Mouse (Mus musculus) lung, embryonic 16.5 days (tissue): ENCODE results near the gene Mcu. TPM values are rescaled to one million over a fixed set of nuclear protein-coding genes. Genes with fewer than 3 reads are reported as not detected.

Source experiments
- ATAC-seq: fragments of 200-750 bp; cut with Nextera tagmentation; 2 replicates; pipeline ENCODE4 v1.8.0; 2017; ENCODE audit warnings: low read depth, mild to moderate bottlenecking, moderate library complexity
- H3K27ac ChIP-seq: fragments of 300-500 bp; sonication (generic); 2 replicates; pipeline ENCODE4 v1.5.1; 2014; ENCODE audit warnings: mild to moderate bottlenecking, control low read depth, low read length
- H3K27me3 ChIP-seq: fragments of 300-500 bp; sonication (generic); 2 replicates; pipeline ENCODE4 v1.6.1; 2014; ENCODE audit warnings: low read depth, low read length, mixed read lengths; ENCODE audit not compliant: control insufficient read depth, insufficient read depth
- H3K36me3 ChIP-seq: fragments of 300-500 bp; sonication (generic); 2 replicates; pipeline ENCODE4 v1.6.1; 2014; ENCODE audit warnings: low read length; ENCODE audit not compliant: control insufficient read depth, insufficient read depth
- H3K4me1 ChIP-seq: fragments of 300-500 bp; sonication (generic); replicated peaks from 2 replicates; pipeline ENCODE4 v1.6.1; 2014; ENCODE audit warnings: low read length, mixed read lengths; ENCODE audit not compliant: control insufficient read depth, insufficient read depth
- H3K4me2 ChIP-seq: fragments of 300-500 bp; sonication (generic); 2 replicates; pipeline ENCODE4 v1.6.1; 2014; ENCODE audit warnings: low read depth, low read length, control low read depth
- H3K4me3 ChIP-seq: fragments of 300-500 bp; sonication (generic); 2 replicates; pipeline ENCODE4 v1.5.1; 2014; ENCODE audit warnings: mild to moderate bottlenecking, low read length, control low read depth
- H3K9ac ChIP-seq: fragments of 300-500 bp; sonication (generic); 2 replicates; pipeline ENCODE4 v1.6.1; 2014; ENCODE audit warnings: low read length, control low read depth
- H3K9me3 ChIP-seq: fragments of 300-500 bp; sonication (generic); 2 replicates; pipeline ENCODE4 v1.6.1; 2016; ENCODE audit warnings: low read length; ENCODE audit not compliant: control insufficient read depth
- WGBS: fragments of 180-500 bp; shearing (Covaris S2); extraction: QIAGEN DNeasy Blood & Tissue Kit; methylation state at CpG from one replicate; pipeline ENCODE4 v1.1.7; 2014; 5-methylcytosine and 5-hydroxymethylcytosine counted together
- polyA plus RNA-seq: library from polyadenylated mRNA; unstranded; fragments of >200 nt; fragmentation: Nextera tagmentation; extraction: Ambion mirVana; gene quantifications from 2 replicates; pipeline ENCODE4 v1.2.1, GENCODE M21; 2015

Gene Mcu
- polyA plus RNA-seq, 1 experiment from 2014 or later, result 33.3 TPM

GRCm38 (mm10) chr10:59454631-59455030, 161.9 kb downstream of the Mcu start:
- no peak overlapping the region for H3K4me3 ChIP-seq
- no peaks in the 10 kb centered on the region for H3K9me3 ChIP-seq
- H3K27me3 ChIP-seq, result no peaks in the 10 kb centered on the region
- 96% methylated on average over 15 of the region's 15 CpGs for WGBS
- ATAC-seq, result no peak
- no peak overlapping the region for H3K27ac ChIP-seq
- H3K36me3 ChIP-seq, result peaks cover 3% of the 10 kb centered on the region
- no peaks in the 10 kb centered on the region; the same call in 1 of the 2 replicates for H3K4me1 ChIP-seq
- H3K4me2 ChIP-seq, result no peak overlapping the region
- H3K9ac ChIP-seq, result no peak overlapping the region

DNA sequence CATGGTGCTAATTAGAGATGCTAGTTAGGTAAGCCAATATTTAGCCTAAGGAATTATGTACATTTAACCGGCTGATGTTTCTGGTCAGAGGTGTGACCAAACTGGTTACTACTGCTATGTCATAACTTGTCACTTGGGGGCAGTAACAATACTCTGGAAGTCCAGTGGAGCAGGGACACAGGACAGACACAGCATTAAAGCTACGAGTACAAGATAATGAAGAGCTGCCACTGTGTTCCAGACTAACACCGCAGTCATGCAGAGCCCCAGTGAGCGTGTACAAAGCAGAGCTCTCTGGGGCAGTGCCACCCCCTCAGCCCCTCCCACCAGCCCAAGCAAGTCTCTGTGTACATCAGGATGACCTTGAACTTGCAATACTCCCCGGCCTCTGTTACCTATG, 164.7 kb downstream of the Mcu start:
- Histone ChIP-seq H3K27me3 (no peaks in the 10 kb centered on the region), H3K27ac (no peak overlapping the region), H3K36me3 (peaks cover 6% of the 10 kb centered on the region), H3K4me3 (no peak overlapping the region), H3K9me3 (no peaks in the 10 kb centered on the region), H3K4me2 (no peak overlapping the region), H3K9ac (no peak overlapping the region), H3K4me1 (no peaks in the 10 kb centered on the region; the same call in 1 of the 2 replicates)
- ATAC-seq, result peak; percentile 79
- 40% methylated on average over 5 of the region's 5 CpGs for WGBS

DNA sequence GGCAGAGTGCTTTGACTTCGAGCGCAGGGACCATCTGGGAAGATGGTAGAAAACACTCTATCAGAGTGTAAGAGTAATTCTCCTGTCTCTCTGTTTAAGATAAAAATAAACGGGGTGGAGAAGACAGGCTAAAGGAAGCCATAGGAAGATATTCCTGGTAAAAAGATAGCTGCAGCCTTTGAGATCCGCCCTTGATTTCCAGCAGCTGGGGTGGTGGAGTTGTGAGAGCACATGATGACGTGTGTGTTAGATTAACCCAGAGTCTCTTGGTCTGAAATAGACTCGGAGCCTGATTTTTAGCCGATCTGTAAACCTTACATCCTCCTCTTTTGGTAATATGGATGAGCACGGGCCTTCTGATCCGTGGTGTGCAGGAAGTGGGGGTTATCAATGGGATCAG, 168.9 kb downstream of the Mcu start:
- peaks cover 14% of the 10 kb centered on the region for H3K4me1 ChIP-seq
- peaks cover 3% of the 10 kb centered on the region; the same call in 1 of the 2 replicates for H3K36me3 ChIP-seq
- H3K27me3 ChIP-seq, result no peaks in the 10 kb centered on the region
- no peak overlapping the region for H3K4me2 ChIP-seq
- no peak overlapping the region for H3K9ac ChIP-seq
- H3K27ac ChIP-seq, result peak overlapping the region; percentile 61
- H3K4me3 ChIP-seq, result no peak overlapping the region
- H3K9me3 ChIP-seq, result no peaks in the 10 kb centered on the region
- WGBS, result 50% methylated on average over 9 of the region's 9 CpGs
- ATAC-seq, result no peak

- Histone ChIP-seq H3K4me1 (peaks cover 14% of the 10 kb centered on the region), H3K27ac (peak overlapping the region; percentile 61), H3K4me2 (no peak overlapping the region), H3K9me3 (no peaks in the 10 kb centered on the region), H3K36me3 (peaks cover 3% of the 10 kb centered on the region; the same call in 1 of the 2 replicates), H3K4me3 (no peak overlapping the region), H3K27me3 (no peaks in the 10 kb centered on the region), H3K9ac (no peak overlapping the region)
- ATAC-seq, result peak; percentile 51
- 66% methylated on average over 10 of the region's 10 CpGs for WGBS
Observed at GRCm38 (mm10) chr10:59446911-59447437, 169.5 kb downstream of the Mcu start.

GRCm38 (mm10) chr10:59444635-59445034, 171.9 kb downstream of the Mcu start:
- no peaks in the 10 kb centered on the region for H3K27me3 ChIP-seq
- ATAC-seq, result no peak
- H3K4me2 ChIP-seq, result no peak overlapping the region
- H3K36me3 ChIP-seq, result peaks cover 3% of the 10 kb centered on the region; the same call in 1 of the 2 replicates
- H3K4me3 ChIP-seq, result no peak overlapping the region
- H3K4me1 ChIP-seq, result peaks cover 23% of the 10 kb centered on the region
- H3K27ac ChIP-seq, result no peak overlapping the region
- no peak overlapping the region for H3K9ac ChIP-seq
- 38% methylated on average over 8 of the region's 8 CpGs for WGBS
- no peaks in the 10 kb centered on the region for H3K9me3 ChIP-seq

DNA sequence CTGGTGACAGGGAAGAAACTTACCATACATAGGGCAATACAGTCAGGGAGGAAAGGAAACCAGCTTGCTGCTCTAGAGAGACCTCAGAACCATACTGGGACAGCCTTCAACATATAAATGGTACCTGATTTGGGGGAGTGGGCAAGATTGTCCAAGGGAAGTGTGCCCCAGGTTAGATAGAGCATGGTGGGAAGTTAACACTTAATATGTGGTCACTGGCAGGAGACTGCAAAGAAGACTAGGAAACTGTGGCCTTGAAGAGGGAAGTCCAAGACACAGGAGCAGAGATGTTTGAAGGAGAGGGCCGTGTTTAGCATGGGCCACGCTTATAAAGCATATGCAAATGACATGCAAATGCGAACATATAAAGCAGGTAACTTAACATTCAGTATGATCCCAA, 172.4 kb downstream of the Mcu start:
- Histone ChIP-seq H3K4me1 (peaks cover 27% of the 10 kb centered on the region), H3K27ac (0 out of 2 replicates have a peak overlapping the region, but pooled peaks have one; percentile 32), H3K9me3 (no peaks in the 10 kb centered on the region), H3K4me2 (no peak overlapping the region), H3K36me3 (no peaks in the 10 kb centered on the region), H3K27me3 (no peaks in the 10 kb centered on the region), H3K9ac (no peak overlapping the region), H3K4me3 (no peak overlapping the region)
- 76% methylated on average over 3 of the region's 3 CpGs for WGBS
- ATAC-seq, result no peak

GRCm38 (mm10) chr10:59443212-59443611, 173.3 kb downstream of the Mcu start:
- H3K27me3 ChIP-seq, result no peaks in the 10 kb centered on the region

GRCm38 (mm10) chr10:59441735-59442134, 174.8 kb downstream of the Mcu start, which contains the start of gene Oit3:
TSS of gene Oit3 (minus strand) at chr10:59441778.
- ATAC-seq, result no peak
- Histone ChIP-seq H3K4me3 (no peak within 1 kb of the TSS), H3K9me3 (no peaks in the 10 kb centered on the region), H3K4me1 (peaks cover 28% of the 10 kb centered on the region), H3K4me2 (no peak within 1 kb of the TSS), H3K27ac (peak within 1 kb of the TSS; percentile 8; the same call in 1 of the 2 replicates), H3K36me3 (no peaks in the 10 kb centered on the region), H3K27me3 (no peaks in the 10 kb centered on the region), H3K9ac (0 out of 2 replicates have a peak within 1 kb of the TSS, but pooled peaks have one; percentile 14)
- 67% methylated on average over 11 of the region's 11 CpGs for WGBS

More at GRCm38 (mm10) chr10:59443212-59443611, 173.3 kb downstream of the Mcu start:
- Histone ChIP-seq H3K9me3 (no peaks in the 10 kb centered on the region), H3K9ac (no peak overlapping the region), H3K27ac (peak overlapping the region; percentile 32; the same call in 1 of the 2 replicates), H3K36me3 (no peaks in the 10 kb centered on the region), H3K4me3 (no peak overlapping the region), H3K4me2 (no peak overlapping the region), H3K4me1 (peaks cover 28% of the 10 kb centered on the region)
- WGBS, result 6% methylated on average over 7 of the region's 7 CpGs
- ATAC-seq, result peak; percentile 63

- H3K4me2 ChIP-seq, result peak overlapping the region; percentile 9; the same call in 1 of the 2 replicates
- no peak overlapping the region for H3K4me3 ChIP-seq
- H3K4me1 ChIP-seq, result peaks cover 28% of the 10 kb centered on the region
- peak overlapping the region; percentile 84 for H3K27ac ChIP-seq
- 40% methylated on average over 6 of the region's 6 CpGs for WGBS
- H3K9ac ChIP-seq, result 0 out of 2 replicates have a peak overlapping the region, but pooled peaks have one; percentile 14
- H3K9me3 ChIP-seq, result no peaks in the 10 kb centered on the region
- H3K36me3 ChIP-seq, result no peaks in the 10 kb centered on the region
- no peaks in the 10 kb centered on the region for H3K27me3 ChIP-seq
- ATAC-seq, result peak; percentile 62
Observed at GRCm38 (mm10) chr10:59440177-59440576, 176.3 kb downstream of the Mcu start.
